Mouse (Mus musculus): ENCODE results near the gene Gm20715.
A peak's percentile ranks its signal among the peaks of the same experiment; 100 is the strongest.
"Not testable (repeated sequence)": the region's sequence is repeated elsewhere in the genome, so short reads cannot be mapped to it uniquely, and the experiment has no call there.

Gm20715 gene

GRCm38 (mm10) chr7:6430342-6430741, 20.3 kb downstream of the Gm20715 start:
- peak; percentile 30 for DNase-seq

GRCm38 (mm10) chr7:6438388-6438787, 28.3 kb downstream of the Gm20715 start, which contains the start of gene Olfr1344:
Olfr1344 (plus strand) TSS chr7:6438688.
- no peak for DNase-seq

GRCm38 (mm10) chr7:6441173-6441572, 31.1 kb downstream of the Gm20715 start:
- DNase-seq: no peak

- DNase-seq: no peak
Observed at GRCm38 (mm10) chr7:6447771-6448170, 37.7 kb downstream of the Gm20715 start.

GRCm38 (mm10) chr7:6455868-6456267, 45.8 kb downstream of the Gm20715 start, which contains the start of gene Olfr1336:
Olfr1336 (plus strand) TSS chr7:6456168.
- no peak for DNase-seq

- DNase-seq: peak; percentile 1
Observed at GRCm38 (mm10) chr7:6456399-6456798, 46.3 kb downstream of the Gm20715 start.

GRCm38 (mm10) chr7:6466951-6467350, 56.9 kb downstream of the Gm20715 start, which contains the start of gene Olfr1346:
Olfr1346 (plus strand) TSS chr7:6467101.
- no peak for DNase-seq

- DNase-seq: not testable (repeated sequence)
Observed at GRCm38 (mm10) chr7:6477633-6478032, 67.6 kb downstream of the Gm20715 start.

GRCm38 (mm10) chr7:6486841-6487240, 76.8 kb downstream of the Gm20715 start, which contains the start of gene Olfr5:
Olfr5 (minus strand) TSS chr7:6486941.
- DNase-seq: no peak
